1 mouse cellular context compared by ENCODE assay signal in genomic region chr5:139338403-139338802, GRCm38 (mm10).
TF ChIP-seq lines count a peak whose summit lies in the region.

No protein-coding gene starts in this region.

TF ChIP-seq in myocyte, 11 proteins besides CTCF, POLR2A, EP300 and RAD21 (continued from another document):
- TF ChIP-seq REST (IDR thresholded peaks at IDR 0.05; ENCODE audit: insufficient read depth, insufficient read length) (no peak), MYOD1 (IDR thresholded peaks at IDR 0.05; ENCODE audit: control insufficient read depth in 1 of 3, insufficient read length in 2 of 3, low read depth in 2 of 3) (peak in 1 of 3 experiments; percentile 25)
TF ChIP-seq in myocyte: peak in this region for 3.
